Mouse (Mus musculus) kidney, adult 2 months (tissue): Measurements from ENCODE around the gene Znhit1. TPM values are rescaled to one million over a fixed set of nuclear protein-coding genes. Genes with fewer than 3 reads are reported as not detected.
A peak's percentile ranks its signal among the peaks of the same experiment; 100 is the strongest.

Source experiments
- DNase-seq: peaks from one replicate; pipeline ENCODE4 v3.0.0; 2021
- H3K27ac ChIP-seq: fragments of 200-500 bp; 2 replicates; pipeline ENCODE4 v1.5.1; 2012; ENCODE audit warnings: low read depth, low read length, control low read depth, inconsistent platforms; ENCODE audit not compliant: insufficient read depth
- H3K27me3 ChIP-seq: fragments of 200-500 bp; replicated peaks from 2 replicates; pipeline ENCODE4 v1.6.1; 2012; ENCODE audit warnings: mild to moderate bottlenecking, moderate library complexity, low read length, inconsistent platforms; ENCODE audit not compliant: control insufficient read depth, insufficient read depth
- H3K36me3 ChIP-seq: fragments of 200-500 bp; 2 replicates; pipeline ENCODE4 v1.6.1; 2012; ENCODE audit warnings: mild to moderate bottlenecking, moderate library complexity, low read length, inconsistent platforms; ENCODE audit not compliant: control insufficient read depth, insufficient read depth
- H3K4me1 ChIP-seq: fragments of 200-500 bp; 2 replicates; pipeline ENCODE4 v1.6.1; 2011; ENCODE audit warnings: low read length; ENCODE audit not compliant: control insufficient read depth, insufficient read depth
- H3K4me3 ChIP-seq: fragments of 200-500 bp; 2 replicates; pipeline ENCODE4 v1.5.1; 2011; ENCODE audit warnings: mild to moderate bottlenecking, low read depth, low read length, control low read depth; ENCODE audit not compliant: insufficient read depth
- CTCF ChIP-seq: fragments of 200-500 bp; conservative IDR thresholded peaks from 2 replicates; pipeline ENCODE4 v1.5.1; 2011; ENCODE audit warnings: low read depth, mild to moderate bottlenecking, control low read depth, low read length, moderate library complexity, mixed read lengths; ENCODE audit not compliant: insufficient read depth, insufficient read length
- POLR2A ChIP-seq: fragments of 200-500 bp; IDR thresholded peaks from one replicate; pipeline ENCODE4 v1.6.1; 2011; ENCODE audit warnings: low read depth, low read length, control low read depth
- WGBS: fragments of 180-500 bp; shearing (Covaris S2); methylation state at CpG from one replicate; pipeline ENCODE4 v1.1.7; 2018; 5-methylcytosine and 5-hydroxymethylcytosine counted together
- polyA plus RNA-seq: library from polyadenylated mRNA; depleted of rRNA; stranded (reverse); fragments of >200 nt; gene quantifications from 2 replicates; pipeline ENCODE4 v1.2.3, GENCODE M21; 2012

Gene Znhit1
- polyA plus RNA-seq, 1 experiment: 99.7 TPM

- Histone ChIP-seq H3K27me3 (peaks cover 5% of the 10 kb centered on the region), H3K27ac (no peak overlapping the region), H3K4me3 (no peak overlapping the region), H3K36me3 (no peaks in the 10 kb centered on the region), H3K4me1 (peaks cover 8% of the 10 kb centered on the region; the same call in 1 of the 2 replicates)
- TF ChIP-seq POLR2A (no peak), CTCF (no peak)
- DNase-seq: no peak
- 3% methylated on average over 8 of the region's 8 CpGs for WGBS
Observed at GRCm38 (mm10) chr5:137029273-137029585, 41.4 kb upstream of the Znhit1 start.

- TF ChIP-seq POLR2A (no peak), CTCF (no peak)
- H3K36me3 ChIP-seq: no peaks in the 10 kb centered on the region
- H3K27ac ChIP-seq: no peak overlapping the region
- H3K27me3 ChIP-seq: peaks cover 5% of the 10 kb centered on the region
- no peak for DNase-seq
- WGBS: 2% methylated on average over 29 of the region's 29 CpGs
- H3K4me3 ChIP-seq: no peak overlapping the region
- peaks cover 8% of the 10 kb centered on the region; the same call in 1 of the 2 replicates for H3K4me1 ChIP-seq
Observed at GRCm38 (mm10) chr5:137028561-137029272, 40.9 kb upstream of the Znhit1 start.

- WGBS: 22% methylated on average over 4 of the region's 4 CpGs
- Histone ChIP-seq H3K27me3 (peaks cover 4% of the 10 kb centered on the region), H3K36me3 (no peaks in the 10 kb centered on the region), H3K4me3 (no peak within 1 kb of the TSS), H3K4me1 (no peaks in the 10 kb centered on the region), H3K27ac (no peak within 1 kb of the TSS)
- no peak for TF ChIP-seq POLR2A
- no peak for TF ChIP-seq CTCF
- no peak for DNase-seq
Observed at GRCm38 (mm10) chr5:137026092-137026491, 38.3 kb upstream of the Znhit1 start, which contains the start of gene Vgf. TSS of gene Vgf (plus strand) at chr5:137026392.

- Histone ChIP-seq H3K36me3 (no peaks in the 10 kb centered on the region), H3K4me3 (no peak overlapping the region), H3K27me3 (no peaks in the 10 kb centered on the region; the same call in 1 of the 2 replicates), H3K27ac (no peak overlapping the region), H3K4me1 (no peaks in the 10 kb centered on the region)
- WGBS: under 1% methylated on average over 23 of the region's 23 CpGs
- DNase-seq: peak; percentile 69
- TF ChIP-seq POLR2A (no peak), CTCF (peak; percentile 83)
Observed at GRCm38 (mm10) chr5:137025132-137025531, 37.3 kb upstream of the Znhit1 start.

- Histone ChIP-seq H3K36me3 (no peaks in the 10 kb centered on the region), H3K4me3 (no peak overlapping the region), H3K27me3 (no peaks in the 10 kb centered on the region; the same call in 1 of the 2 replicates), H3K27ac (no peak overlapping the region), H3K4me1 (no peaks in the 10 kb centered on the region)
- TF ChIP-seq CTCF: no peak
- TF ChIP-seq POLR2A: no peak
- no peak for DNase-seq
- WGBS: 31% methylated on average over 3 of the region's 3 CpGs
Observed at GRCm38 (mm10) chr5:137024318-137024717, 36.5 kb upstream of the Znhit1 start.

GRCm38 (mm10) chr5:137015913-137016312 lies 28.1 kb upstream of the Znhit1 start:
- Histone ChIP-seq H3K27me3 (no peaks in the 10 kb centered on the region), H3K36me3 (no peaks in the 10 kb centered on the region), H3K4me3 (no peak overlapping the region), H3K27ac (no peak overlapping the region), H3K4me1 (no peaks in the 10 kb centered on the region)
- no peak for DNase-seq
- TF ChIP-seq POLR2A: no peak
- TF ChIP-seq CTCF: no peak
- WGBS: 85% methylated on average over 3 of the region's 3 CpGs

- Histone ChIP-seq H3K36me3 (no peaks in the 10 kb centered on the region), H3K27ac (no peak overlapping the region), H3K4me3 (no peak overlapping the region), H3K27me3 (no peaks in the 10 kb centered on the region), H3K4me1 (no peaks in the 10 kb centered on the region)
- 67% methylated on average over 15 of the region's 15 CpGs for WGBS
- TF ChIP-seq POLR2A (no peak), CTCF (no peak)
- no peak for DNase-seq
Observed at GRCm38 (mm10) chr5:137012401-137012950, 24.7 kb upstream of the Znhit1 start.

GRCm38 (mm10) chr5:137009988-137010387 lies 22.2 kb upstream of the Znhit1 start:
- Histone ChIP-seq H3K36me3 (no peaks in the 10 kb centered on the region), H3K27me3 (no peaks in the 10 kb centered on the region), H3K4me1 (no peaks in the 10 kb centered on the region), H3K27ac (no peak overlapping the region), H3K4me3 (no peak overlapping the region)
- TF ChIP-seq POLR2A: no peak
- TF ChIP-seq CTCF: peak; percentile 48; the same call in 1 of the 2 replicates
- 19% methylated on average over 3 of the region's 3 CpGs for WGBS
- peak; percentile 64 for DNase-seq
